Mouse (Mus musculus) G1E (cell line): ENCODE results near the gene Kdm1b.

ENCODE experiments used
- CTCF ChIP-seq: IDR thresholded peaks from 2 replicates; pipeline ENCODE4 v1.5.1; 2012; ENCODE audit warnings: low read depth, low read length, inconsistent platforms, mixed read lengths
- GATA1 ChIP-seq: IDR thresholded peaks from 2 replicates; pipeline ENCODE4 v1.6.1; 2012; ENCODE audit warnings: borderline replicate concordance, low read length, inconsistent platforms, mixed read lengths
- POLR2AphosphoS5 ChIP-seq: IDR thresholded peaks from 2 replicates; pipeline ENCODE4 v1.6.1; 2012; ENCODE audit warnings: low read depth, low read length, inconsistent platforms; ENCODE audit not compliant: insufficient replicate concordance
- TAL1 ChIP-seq: conservative IDR thresholded peaks from 2 replicates; pipeline ENCODE4 v1.6.1; 2012; ENCODE audit warnings: low read depth, low read length, inconsistent platforms, mixed read lengths

- no peak for TF ChIP-seq GATA1
- TF ChIP-seq CTCF = no peak
- no peak for TF ChIP-seq TAL1
- no peak for TF ChIP-seq POLR2AphosphoS5
Observed at GRCm38 (mm10) chr13:47125595-47125994, 82.3 kb downstream of the Kdm1b start.
